Mouse (Mus musculus): ENCODE measurements around the gene Slc7a8. TPM values are rescaled to one million over a fixed set of nuclear protein-coding genes. Genes with fewer than 3 reads are reported as not detected.
"Not testable (repeated sequence)": the region's sequence is repeated elsewhere in the genome, so short reads cannot be mapped to it uniquely, and the experiment has no call there.

The Slc7a8 gene
- polyA plus RNA-seq, 1 experiment from 2014 or later, result 5.6 TPM

- Histone ChIP-seq H3K9me3 (replicated peaks; ENCODE audit: control insufficient read depth, low read length) (no peaks in the 10 kb centered on the region), H3K4me1 (ENCODE audit: control insufficient read depth, insufficient read depth, low read length) (0 out of 2 replicates have a peak, but pooled peaks cover 2% of the 10 kb centered on the region), H3K4me2 (no peak overlapping the region), H3K4me3 (ENCODE audit: low read depth, low read length) (no peak overlapping the region), H3K36me3 (ENCODE audit: control insufficient read depth, insufficient read depth, low read length) (no peaks in the 10 kb centered on the region), H3K27ac (ENCODE audit: low read depth, low read length) (no peak overlapping the region), H3K9ac (ENCODE audit: low read depth, low read length) (no peak overlapping the region), H3K27me3 (ENCODE audit: control insufficient read depth, insufficient read depth, low read length) (peaks cover 12% of the 10 kb centered on the region)
- 70% methylated on average over 5 of the region's 5 CpGs for WGBS (ENCODE audit: insufficient replicate concordance)
- no peak for ATAC-seq (replicated peaks; ENCODE audit: insufficient number of reproducible peaks, low FRiP score, low TSS enrichment)
Observed at GRCm38 (mm10) chr14:54776768-54777167, 5.0 kb downstream of the Slc7a8 start.

DNA sequence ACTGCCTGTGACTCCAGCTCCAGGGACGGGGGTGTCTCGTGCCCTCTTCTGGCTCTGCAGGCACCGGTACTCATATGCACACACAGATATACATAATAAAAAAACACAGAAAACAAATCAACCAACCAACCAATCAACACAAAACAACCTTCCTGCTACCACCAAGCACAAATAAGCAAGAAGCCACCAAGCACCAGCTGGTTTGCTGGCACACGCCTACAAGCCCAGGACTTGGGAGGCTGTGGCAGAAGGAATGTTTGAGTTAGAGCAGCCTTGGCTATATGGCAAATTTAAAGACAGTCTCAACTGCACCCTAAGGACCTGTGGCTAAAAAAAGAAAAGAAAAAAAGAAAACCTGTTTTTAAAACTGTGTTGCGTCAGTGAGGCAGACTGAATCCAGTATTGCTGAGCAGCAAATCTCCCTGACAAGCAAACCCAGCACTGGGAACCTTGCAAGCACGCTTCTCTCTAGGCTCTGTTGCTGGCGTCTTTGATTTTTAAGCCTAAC, 6.2 kb downstream of the Slc7a8 start:
- H3K9ac ChIP-seq (ENCODE audit: low read depth, low read length), result no peak overlapping the region
- H3K36me3 ChIP-seq (ENCODE audit: control insufficient read depth, insufficient read depth, low read length), result no peaks in the 10 kb centered on the region
- no peak for ATAC-seq (replicated peaks; ENCODE audit: insufficient number of reproducible peaks, low FRiP score, low TSS enrichment)
- no peak overlapping the region for H3K4me3 ChIP-seq (ENCODE audit: low read depth, low read length)
- peaks cover 11% of the 10 kb centered on the region for H3K27me3 ChIP-seq (ENCODE audit: control insufficient read depth, insufficient read depth, low read length)
- H3K9me3 ChIP-seq (replicated peaks; ENCODE audit: control insufficient read depth, low read length), result no peaks in the 10 kb centered on the region
- H3K4me2 ChIP-seq, result no peak overlapping the region
- WGBS (ENCODE audit: insufficient replicate concordance), result 81% methylated on average over 7 of the region's 7 CpGs
- H3K4me1 ChIP-seq (ENCODE audit: control insufficient read depth, insufficient read depth, low read length), result no peaks in the 10 kb centered on the region
- no peak overlapping the region for H3K27ac ChIP-seq (ENCODE audit: low read depth, low read length)

DNA sequence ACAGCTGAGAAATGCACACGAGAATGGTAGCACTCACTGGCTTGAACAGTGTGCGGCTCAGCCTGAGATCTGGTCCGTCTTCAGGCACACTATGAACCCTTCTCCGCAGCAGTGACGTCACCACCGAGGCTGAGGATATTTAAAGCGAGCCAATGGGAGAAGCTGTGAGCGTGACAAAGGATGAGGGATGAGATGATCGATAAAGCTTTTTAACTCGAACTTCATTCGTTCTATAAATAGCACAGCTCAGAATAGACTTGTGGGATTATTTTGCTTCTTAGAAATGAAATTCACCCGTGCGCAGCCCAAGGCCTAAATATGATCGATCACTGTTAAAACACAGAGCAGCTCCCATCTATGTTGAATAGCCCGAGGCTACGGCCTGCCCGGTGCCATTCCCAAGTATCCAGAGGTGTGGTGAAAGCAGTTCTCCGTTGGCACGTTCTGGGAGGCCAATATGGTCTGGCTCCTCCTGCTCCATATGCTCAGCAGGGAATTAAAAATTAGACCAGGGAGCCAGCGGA, 9.4 kb downstream of the Slc7a8 start:
- Histone ChIP-seq H3K4me3 (ENCODE audit: low read depth, low read length) (no peak overlapping the region), H3K27ac (ENCODE audit: low read depth, low read length) (peak overlapping the region; percentile 29; the same call in 1 of the 2 replicates), H3K27me3 (ENCODE audit: control insufficient read depth, insufficient read depth, low read length) (no peaks in the 10 kb centered on the region), H3K4me2 (peak overlapping the region; percentile 22; the same call in 1 of the 2 replicates), H3K9me3 (replicated peaks; ENCODE audit: control insufficient read depth, low read length) (no peaks in the 10 kb centered on the region), H3K9ac (ENCODE audit: low read depth, low read length) (no peak overlapping the region), H3K36me3 (ENCODE audit: control insufficient read depth, insufficient read depth, low read length) (no peaks in the 10 kb centered on the region), H3K4me1 (ENCODE audit: control insufficient read depth, insufficient read depth, low read length) (no peaks in the 10 kb centered on the region)
- ATAC-seq (replicated peaks; ENCODE audit: insufficient number of reproducible peaks, low FRiP score, low TSS enrichment), result no peak
- 57% methylated on average over 20 of the region's 20 CpGs for WGBS (ENCODE audit: insufficient replicate concordance)

DNA sequence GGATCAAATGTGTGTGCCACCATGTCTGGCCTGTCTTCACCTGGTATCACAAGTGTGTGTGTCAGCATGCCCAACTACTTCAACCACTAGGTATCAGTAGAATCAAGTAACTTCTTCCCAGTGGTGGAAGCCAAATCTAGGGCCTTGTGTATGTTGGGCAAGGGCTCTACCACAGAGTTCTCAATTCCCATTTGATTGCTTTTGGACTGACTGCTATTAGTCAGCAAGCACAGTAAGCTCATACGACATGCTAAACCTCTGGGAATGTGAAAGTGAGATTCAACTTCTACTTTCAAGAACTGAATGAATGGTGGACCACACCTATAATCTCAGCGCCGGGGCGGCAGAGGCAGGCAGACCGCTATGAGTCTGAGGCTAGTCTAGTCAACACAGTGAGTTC, 11.4 kb downstream of the Slc7a8 start:
- no peak for ATAC-seq (replicated peaks; ENCODE audit: insufficient number of reproducible peaks, low FRiP score, low TSS enrichment)
- 95% methylated on average over 5 of the region's 5 CpGs for WGBS (ENCODE audit: insufficient replicate concordance)

GRCm38 (mm10) chr14:54769068-54769425, 12.7 kb downstream of the Slc7a8 start:
- Histone ChIP-seq H3K27me3 (ENCODE audit: control insufficient read depth, insufficient read depth, low read length) (no peaks in the 10 kb centered on the region), H3K4me2 (no peak overlapping the region), H3K27ac (ENCODE audit: low read depth, low read length) (no peak overlapping the region), H3K9me3 (replicated peaks; ENCODE audit: control insufficient read depth, low read length) (no peaks in the 10 kb centered on the region), H3K36me3 (ENCODE audit: control insufficient read depth, insufficient read depth, low read length) (no peaks in the 10 kb centered on the region), H3K4me1 (ENCODE audit: control insufficient read depth, insufficient read depth, low read length) (no peaks in the 10 kb centered on the region), H3K4me3 (ENCODE audit: low read depth, low read length) (no peak overlapping the region), H3K9ac (ENCODE audit: low read depth, low read length) (no peak overlapping the region)
- 84% methylated on average over 5 of the region's 5 CpGs for WGBS (ENCODE audit: insufficient replicate concordance)
- ATAC-seq (replicated peaks; ENCODE audit: insufficient number of reproducible peaks, low FRiP score, low TSS enrichment), result no peak

More for the DNA sequence above, 11.4 kb downstream of the Slc7a8 start:
- Histone ChIP-seq H3K27ac (ENCODE audit: low read depth, low read length) (no peak overlapping the region), H3K4me2 (no peak overlapping the region), H3K27me3 (ENCODE audit: control insufficient read depth, insufficient read depth, low read length) (no peaks in the 10 kb centered on the region), H3K36me3 (ENCODE audit: control insufficient read depth, insufficient read depth, low read length) (no peaks in the 10 kb centered on the region), H3K4me3 (ENCODE audit: low read depth, low read length) (no peak overlapping the region), H3K9me3 (replicated peaks; ENCODE audit: control insufficient read depth, low read length) (no peaks in the 10 kb centered on the region), H3K9ac (ENCODE audit: low read depth, low read length) (no peak overlapping the region), H3K4me1 (ENCODE audit: control insufficient read depth, insufficient read depth, low read length) (no peaks in the 10 kb centered on the region)

GRCm38 (mm10) chr14:54768314-54769067, 13.3 kb downstream of the Slc7a8 start:
- Histone ChIP-seq H3K4me1 (ENCODE audit: control insufficient read depth, insufficient read depth, low read length) (no peaks in the 10 kb centered on the region), H3K4me2 (no peak overlapping the region), H3K4me3 (ENCODE audit: low read depth, low read length) (no peak overlapping the region), H3K9ac (ENCODE audit: low read depth, low read length) (no peak overlapping the region), H3K9me3 (replicated peaks; ENCODE audit: control insufficient read depth, low read length) (no peaks in the 10 kb centered on the region), H3K27me3 (ENCODE audit: control insufficient read depth, insufficient read depth, low read length) (no peaks in the 10 kb centered on the region), H3K27ac (ENCODE audit: low read depth, low read length) (no peak overlapping the region), H3K36me3 (ENCODE audit: control insufficient read depth, insufficient read depth, low read length) (no peaks in the 10 kb centered on the region)
- ATAC-seq (replicated peaks; ENCODE audit: insufficient number of reproducible peaks, low FRiP score, low TSS enrichment), result no peak
- WGBS (ENCODE audit: insufficient replicate concordance), result 80% methylated on average over 10 of the region's 10 CpGs

DNA sequence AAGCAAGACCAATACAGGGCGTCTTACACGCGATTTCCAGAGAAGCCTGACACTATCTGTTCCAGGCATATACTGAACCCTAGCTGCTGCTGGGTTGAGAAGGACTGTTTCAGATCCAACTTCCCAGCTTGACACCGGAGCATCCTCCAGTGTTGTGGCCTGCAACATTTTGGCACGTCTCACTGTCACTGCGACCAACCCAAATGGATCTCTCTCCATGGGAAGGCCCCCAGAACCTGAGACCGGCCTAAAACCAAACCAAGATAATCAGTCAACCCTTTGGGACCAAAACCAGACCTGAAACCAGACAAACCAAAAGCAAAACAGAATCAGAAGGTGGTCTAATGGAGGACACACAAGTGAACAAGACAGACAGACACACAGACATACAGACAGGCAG, 14.8 kb downstream of the Slc7a8 start:
- H3K4me1 ChIP-seq (ENCODE audit: control insufficient read depth, insufficient read depth, low read length); H3K9ac ChIP-seq (ENCODE audit: low read depth, low read length); H3K27ac ChIP-seq (ENCODE audit: low read depth, low read length); H3K27me3 ChIP-seq (ENCODE audit: control insufficient read depth, insufficient read depth, low read length); ATAC-seq (replicated peaks; ENCODE audit: insufficient number of reproducible peaks, low FRiP score, low TSS enrichment); H3K4me2 ChIP-seq; H3K9me3 ChIP-seq (replicated peaks; ENCODE audit: control insufficient read depth, low read length); H3K4me3 ChIP-seq (ENCODE audit: low read depth, low read length); H3K36me3 ChIP-seq (ENCODE audit: control insufficient read depth, insufficient read depth, low read length): not testable (repeated sequence)
- 92% methylated on average over 7 of the region's 7 CpGs for WGBS (ENCODE audit: insufficient replicate concordance)

GRCm38 (mm10) chr14:54756382-54756781, 25.4 kb downstream of the Slc7a8 start:
- Histone ChIP-seq H3K9me3 (replicated peaks; ENCODE audit: control insufficient read depth, low read length) (no peaks in the 10 kb centered on the region), H3K27me3 (ENCODE audit: control insufficient read depth, insufficient read depth, low read length) (no peaks in the 10 kb centered on the region), H3K9ac (ENCODE audit: low read depth, low read length) (no peak overlapping the region), H3K27ac (ENCODE audit: low read depth, low read length) (no peak overlapping the region), H3K36me3 (ENCODE audit: control insufficient read depth, insufficient read depth, low read length) (no peaks in the 10 kb centered on the region), H3K4me2 (no peak overlapping the region), H3K4me1 (ENCODE audit: control insufficient read depth, insufficient read depth, low read length) (no peaks in the 10 kb centered on the region), H3K4me3 (ENCODE audit: low read depth, low read length) (no peak overlapping the region)
- ATAC-seq (replicated peaks; ENCODE audit: insufficient number of reproducible peaks, low FRiP score, low TSS enrichment), result no peak
- WGBS (ENCODE audit: insufficient replicate concordance), result 71% methylated on average over 6 of the region's 6 CpGs

DNA sequence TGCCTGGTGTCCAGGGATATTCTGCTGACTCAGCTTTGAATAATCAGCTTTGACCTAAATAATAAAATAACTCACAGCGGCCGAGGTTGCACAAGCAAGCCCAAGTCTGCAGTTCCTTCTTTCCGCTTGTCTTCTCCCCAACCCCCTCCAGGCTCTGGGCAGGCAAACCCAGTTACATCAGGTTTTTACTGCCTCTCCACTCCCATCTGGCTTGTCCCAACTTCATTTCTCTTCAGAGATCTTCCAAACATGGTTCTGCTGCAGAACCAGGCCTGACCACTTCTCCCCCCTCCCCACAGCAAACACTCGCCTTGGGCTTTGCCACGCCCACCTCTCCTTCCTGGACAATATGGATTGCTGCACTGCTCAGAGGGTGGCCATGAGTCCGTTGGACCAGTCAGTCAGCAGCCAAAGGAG, 27.1 kb downstream of the Slc7a8 start:
- Histone ChIP-seq H3K27me3 (ENCODE audit: control insufficient read depth, insufficient read depth, low read length) (no peaks in the 10 kb centered on the region), H3K9me3 (replicated peaks; ENCODE audit: control insufficient read depth, low read length) (no peaks in the 10 kb centered on the region), H3K27ac (ENCODE audit: low read depth, low read length) (no peak overlapping the region), H3K4me2 (no peak overlapping the region), H3K36me3 (ENCODE audit: control insufficient read depth, insufficient read depth, low read length) (no peaks in the 10 kb centered on the region), H3K4me1 (ENCODE audit: control insufficient read depth, insufficient read depth, low read length) (no peaks in the 10 kb centered on the region), H3K9ac (ENCODE audit: low read depth, low read length) (no peak overlapping the region), H3K4me3 (ENCODE audit: low read depth, low read length) (no peak overlapping the region)
- WGBS (ENCODE audit: insufficient replicate concordance), result 50% methylated on average over 6 of the region's 6 CpGs
- ATAC-seq (replicated peaks; ENCODE audit: insufficient number of reproducible peaks, low FRiP score, low TSS enrichment), result no peak

Data from heart, embryonic 11.5 days (tissue).